Mouse (Mus musculus) layer of hippocampus, adult 8-10 months (tissue): Measurements from ENCODE around the gene Asic2. TPM values are rescaled to one million over a fixed set of nuclear protein-coding genes. Genes with fewer than 3 reads are reported as not detected.

Experiments
- DNase-seq, 2 experiments: peaks; one replicate each; pipeline ENCODE4 v3.0.0; 2022; ENCODE audit warnings: low spot score in 2 of 2
- total RNA-seq, 4 experiments: library from RNA; stranded (reverse); gene quantifications; 2 replicates each; pipeline ENCODE4 v1.2.4; 2022

Gene Asic2
- total RNA-seq, 4 experiments from 2014 or later = 53.7 to 58.2 (median 54.8) TPM

DNA sequence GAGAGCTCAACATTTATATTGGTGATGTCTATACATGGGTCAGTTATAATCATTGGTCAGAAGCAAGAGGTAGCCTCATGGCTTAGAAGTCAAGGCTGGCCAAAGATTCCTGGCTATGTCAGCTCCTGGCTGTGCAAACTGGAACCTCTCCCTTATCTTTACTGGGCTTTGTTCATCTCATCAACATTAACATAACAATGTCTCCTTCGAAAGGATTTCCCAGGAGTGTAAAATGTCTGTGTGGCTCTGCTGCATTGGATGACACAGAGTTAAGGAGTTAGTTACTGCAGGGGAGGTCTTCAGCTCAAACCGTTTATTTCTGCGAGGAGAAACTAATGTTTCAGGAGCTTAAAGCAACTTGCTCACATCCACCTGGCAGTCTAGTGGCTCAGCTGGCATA, 926.6 kb downstream of the Asic2 start:
- DNase-seq = no peak

GRCm38 (mm10) chr11:81039976-81040375, 928.3 kb downstream of the Asic2 start:
- DNase-seq = no peak

DNA sequence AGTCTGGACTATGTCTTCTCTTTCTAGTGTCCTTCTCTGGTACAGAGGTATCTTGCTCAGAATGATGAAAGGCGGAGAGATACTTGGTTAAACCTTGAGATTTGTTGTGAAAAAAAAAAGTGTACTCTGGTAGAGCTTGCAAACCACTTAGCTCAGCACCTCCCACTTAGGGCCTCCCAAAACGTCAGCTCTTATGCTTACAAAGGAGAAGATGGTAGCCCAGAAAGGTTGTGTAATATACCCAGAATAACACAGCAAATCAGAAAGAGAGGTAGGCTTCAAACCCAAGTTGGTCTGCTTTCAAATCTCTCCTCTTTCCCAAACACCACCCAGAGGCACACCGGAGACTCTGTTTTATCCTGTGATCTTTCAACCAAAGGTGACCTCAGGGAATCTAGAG, 936.1 kb downstream of the Asic2 start:
- DNase-seq = no peak

GRCm38 (mm10) chr11:81014776-81015175, 953.5 kb downstream of the Asic2 start:
- peak in 1 of 2 experiments; percentile 29 for DNase-seq

DNA sequence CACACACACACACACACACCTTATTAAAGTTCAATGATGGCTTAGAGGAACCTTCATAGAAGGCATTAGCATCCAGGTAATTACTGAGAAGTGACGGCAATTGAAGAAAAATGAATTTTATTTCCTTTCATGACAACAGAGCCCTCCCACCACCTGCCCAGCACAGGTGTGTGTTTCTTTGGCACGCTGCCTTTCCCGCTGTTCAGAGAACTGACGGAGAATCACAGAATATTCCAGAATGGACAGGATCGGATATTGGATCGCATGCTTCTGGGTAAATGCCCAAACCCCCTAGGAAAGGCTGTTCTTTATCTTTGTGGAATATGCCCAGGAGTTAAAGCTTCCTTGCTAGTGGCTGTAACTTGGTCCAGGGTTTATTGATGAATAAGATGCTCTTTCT, 954.8 kb downstream of the Asic2 start:
- no peak for DNase-seq

- peak in 1 of 2 experiments; percentile 14 for DNase-seq
These were observed 957.5 kb downstream of the Asic2 start for GRCm38 (mm10) chr11:81010766-81011165.

DNA sequence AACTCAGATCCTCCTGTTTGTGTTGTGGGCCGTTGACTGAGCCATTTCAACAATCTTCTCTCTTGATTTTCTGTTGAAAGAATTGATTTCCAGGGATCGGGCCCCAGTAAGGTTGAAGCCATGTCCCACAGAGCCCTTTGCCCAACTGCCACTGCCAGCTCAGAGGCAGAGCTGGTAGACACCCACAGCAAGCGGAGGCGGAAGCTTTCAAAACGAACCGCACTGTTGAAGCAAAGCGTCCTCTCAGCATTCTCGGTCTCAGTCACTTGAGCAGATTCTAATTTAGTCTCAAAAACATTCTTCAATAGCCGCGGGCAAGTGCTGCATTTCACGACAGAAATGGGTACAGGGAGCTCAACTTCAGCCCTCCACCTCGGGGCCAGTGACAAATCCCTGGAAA, 958.9 kb downstream of the Asic2 start:
- DNase-seq = no peak

DNA sequence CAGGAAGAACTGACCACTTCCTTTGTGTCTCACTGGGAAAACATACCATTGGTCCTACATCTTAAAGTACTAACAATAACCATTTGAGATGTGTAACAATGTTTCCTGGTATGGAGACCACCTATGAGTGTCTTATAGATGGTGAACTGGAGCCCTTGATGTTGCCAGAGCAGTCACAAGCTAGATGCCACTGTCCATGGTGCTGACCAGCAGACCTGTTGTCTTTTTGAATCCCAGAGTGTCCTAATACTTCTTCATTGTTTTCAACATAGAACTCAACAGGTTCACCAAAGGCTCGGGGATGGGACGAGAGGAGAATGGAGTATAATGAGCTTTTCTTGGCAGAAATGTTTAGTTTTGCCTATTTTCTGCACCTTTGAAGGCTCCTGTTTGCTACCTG, 962.4 kb downstream of the Asic2 start:
- DNase-seq = no peak

- no peak for DNase-seq
These were observed 965.4 kb downstream of the Asic2 start for GRCm38 (mm10) chr11:81002769-81003430.

DNA sequence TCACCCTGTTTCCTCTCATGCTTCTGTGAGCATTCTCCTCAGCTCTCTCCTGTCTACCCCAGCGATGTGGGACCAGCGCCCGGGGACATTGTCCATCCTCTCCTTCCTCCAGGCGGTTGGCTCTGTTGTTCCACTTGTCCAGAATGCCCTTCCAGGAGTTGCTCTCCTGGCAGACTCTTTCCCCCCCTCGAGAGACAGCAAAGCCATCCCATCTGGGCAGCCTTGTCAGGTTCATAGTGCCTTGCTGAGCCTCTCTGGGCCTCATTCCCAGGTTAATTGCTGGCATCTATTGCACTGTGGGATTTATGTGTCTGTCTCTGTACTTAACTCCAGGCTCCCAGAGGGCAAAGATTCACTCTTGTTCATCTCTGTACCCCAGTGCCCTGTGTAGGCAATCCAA, 972.6 kb downstream of the Asic2 start:
- DNase-seq = no peak

DNA sequence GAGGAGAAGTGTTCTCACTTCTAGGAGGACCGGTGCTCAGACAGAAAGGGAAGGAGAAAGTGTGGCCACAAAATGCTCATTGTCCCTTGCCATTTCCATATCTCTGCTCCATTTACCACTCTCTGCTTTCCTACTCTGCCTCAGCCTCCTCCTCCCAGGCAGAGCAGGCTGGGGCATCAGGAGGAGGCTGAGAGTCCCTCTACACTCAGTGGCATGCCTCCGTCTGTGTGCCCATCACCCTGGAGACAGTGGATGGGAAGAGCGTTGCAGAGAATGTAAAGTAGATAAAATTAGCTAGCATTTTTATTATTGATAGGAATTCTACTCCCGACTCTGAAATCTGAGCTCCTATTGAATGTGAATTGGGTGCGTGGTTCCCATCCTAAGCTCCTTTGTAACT, 984.7 kb downstream of the Asic2 start:
- DNase-seq = no peak

GRCm38 (mm10) chr11:80976239-80976855, 991.9 kb downstream of the Asic2 start:
- DNase-seq = no peak

- DNase-seq = no peak
These were observed 993.6 kb downstream of the Asic2 start for GRCm38 (mm10) chr11:80974616-80975015.

- peak; percentile 66 to 75 for DNase-seq
These were observed 994.3 kb downstream of the Asic2 start for GRCm38 (mm10) chr11:80973976-80974375.

DNA sequence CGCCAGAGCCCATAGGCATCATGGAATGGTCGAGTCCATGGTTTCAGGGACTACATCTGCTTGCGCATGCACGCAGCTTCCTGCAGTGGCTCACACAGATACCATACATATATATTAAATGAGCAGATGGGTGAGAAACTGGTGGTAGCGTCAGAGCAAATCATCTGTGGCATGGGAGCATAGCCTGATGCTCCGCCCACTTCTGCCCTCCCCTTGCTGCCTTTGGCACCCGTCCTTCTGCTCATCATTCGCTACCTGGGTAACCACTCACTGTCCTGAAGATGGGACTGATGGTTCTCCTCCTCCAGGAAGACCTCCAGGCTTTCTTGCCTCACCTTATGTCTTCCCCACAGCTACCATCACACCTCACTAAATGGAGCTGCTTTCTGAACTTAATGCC, 995.0 kb downstream of the Asic2 start:
- DNase-seq = no peak

DNA sequence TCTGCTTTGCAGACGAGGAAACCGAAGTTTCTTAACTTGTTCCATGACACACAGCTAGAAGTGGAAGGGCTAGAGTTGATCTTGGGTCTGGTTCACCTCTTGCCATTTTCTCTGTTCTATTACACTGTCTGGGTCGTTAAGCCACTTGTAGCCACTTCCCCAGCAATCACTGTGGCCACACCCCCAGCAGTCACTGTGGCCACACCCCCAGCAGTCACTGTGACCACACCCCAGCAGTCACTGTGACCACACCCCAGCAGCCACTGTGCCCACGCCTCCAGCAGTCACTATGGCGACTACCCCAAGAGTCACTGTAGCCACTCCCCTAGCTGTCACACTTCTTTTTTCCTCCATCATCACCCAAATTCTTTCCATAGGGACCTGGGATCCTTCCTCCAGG, 1000.7 kb downstream of the Asic2 start:
- no peak for DNase-seq

DNA sequence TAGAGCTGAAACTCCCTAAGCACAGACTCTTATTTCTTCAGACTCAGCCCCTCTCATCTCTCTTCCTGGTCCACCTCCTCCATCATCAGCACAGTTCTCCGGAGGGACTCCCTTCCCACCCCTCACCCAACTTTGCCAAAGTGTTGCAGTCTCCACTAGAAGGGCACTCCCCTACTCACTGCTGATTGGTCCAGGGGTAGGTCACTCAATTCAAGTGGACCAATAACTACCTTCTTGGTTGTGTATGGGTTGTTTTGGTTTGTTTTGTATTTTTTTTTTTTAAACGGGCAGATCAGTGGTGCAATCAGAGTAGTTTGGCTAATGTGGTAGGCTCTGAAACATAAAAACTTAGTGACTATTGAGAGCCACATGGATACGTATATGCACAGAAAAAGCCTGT, 1002.2 kb downstream of the Asic2 start:
- no peak for DNase-seq

DNA sequence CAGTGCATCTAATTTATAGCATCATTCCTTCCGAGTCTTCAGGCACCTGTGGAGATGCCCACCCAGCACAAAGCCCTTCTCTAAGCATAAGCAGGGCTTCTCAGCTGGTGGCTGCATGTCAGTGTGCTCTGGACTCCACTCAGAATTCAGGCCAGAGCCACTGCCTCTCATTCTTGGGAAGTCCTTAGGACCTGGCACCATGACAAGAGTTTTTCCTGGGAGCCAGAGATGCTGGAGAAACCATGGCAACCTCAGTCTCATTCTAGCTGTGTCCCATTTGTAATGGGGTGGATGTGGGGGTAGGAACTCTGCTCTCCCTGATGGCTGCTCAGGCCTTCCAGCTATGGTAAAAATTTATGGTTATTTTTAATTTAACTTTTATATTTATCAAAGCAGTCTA, 1006.9 kb downstream of the Asic2 start:
- peak; percentile 61 to 62 for DNase-seq

DNA sequence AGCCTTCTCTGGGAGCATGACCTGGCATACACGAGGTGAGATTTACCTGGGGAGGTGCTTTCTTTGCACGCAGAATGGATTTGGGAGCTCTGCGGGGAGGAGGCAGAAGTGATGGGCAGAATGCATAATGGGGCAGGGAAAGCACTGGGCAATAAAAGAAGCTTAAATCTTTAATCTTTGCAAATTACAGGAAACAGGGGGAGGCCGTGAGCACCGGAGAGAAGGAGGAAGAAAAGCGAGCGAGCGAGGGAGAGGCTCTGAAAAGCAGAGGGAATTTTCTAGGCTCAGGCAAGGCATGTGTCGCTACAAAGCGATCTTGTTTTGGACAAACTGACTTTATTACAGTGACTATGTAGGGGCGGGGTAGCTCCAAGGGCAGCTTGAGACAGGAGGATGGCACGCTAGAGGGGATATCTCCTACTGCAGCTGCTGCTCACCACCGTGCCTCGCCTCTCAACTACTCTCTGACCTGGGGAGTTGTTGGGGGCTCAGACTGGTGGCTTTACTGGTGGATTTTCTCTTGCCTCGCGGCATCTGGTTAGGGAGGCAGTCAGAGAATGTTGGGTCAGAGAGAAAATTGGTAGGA, 1010.1 kb downstream of the Asic2 start:
- no peak for DNase-seq

DNA sequence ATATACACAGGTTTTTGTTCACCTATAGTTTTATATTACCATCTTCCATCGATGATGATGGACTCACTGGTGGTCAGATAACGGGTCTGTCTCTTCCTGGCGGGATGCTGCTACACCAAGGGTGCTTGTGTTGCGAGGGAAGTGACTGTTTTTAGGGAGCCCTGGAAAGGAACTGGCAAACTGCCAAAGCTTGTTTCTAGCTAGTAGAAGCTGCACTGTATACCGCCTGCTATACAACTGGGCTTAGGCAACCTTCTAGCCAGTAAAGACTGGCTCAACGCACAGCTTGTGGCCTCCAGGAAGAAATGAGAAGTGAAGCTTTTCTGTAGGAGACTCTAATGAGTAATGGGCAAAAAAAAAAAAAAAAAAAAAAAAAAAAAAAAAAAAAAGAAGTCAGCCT, 1012.3 kb downstream of the Asic2 start:
- no peak for DNase-seq

DNA sequence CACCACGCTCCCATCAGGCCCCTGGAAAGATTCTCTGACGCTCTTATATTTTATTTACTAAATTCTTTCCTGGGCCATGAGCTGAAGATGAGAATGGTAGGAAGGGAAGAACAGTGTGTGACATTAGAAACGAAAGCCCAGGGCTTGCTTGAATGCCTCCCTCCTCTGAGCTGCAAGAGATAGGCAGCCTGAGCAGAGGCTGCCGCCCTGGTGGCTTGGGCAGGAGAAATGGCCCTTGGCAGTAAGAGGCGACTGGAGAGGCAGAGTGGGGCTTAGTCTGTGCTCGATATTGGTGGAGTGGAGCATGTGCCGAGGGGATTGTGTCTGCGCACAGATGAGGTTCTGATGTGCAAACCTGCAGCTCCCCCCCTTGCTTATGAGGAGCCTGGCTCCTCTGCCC, 1014.1 kb downstream of the Asic2 start:
- no peak for DNase-seq

DNA sequence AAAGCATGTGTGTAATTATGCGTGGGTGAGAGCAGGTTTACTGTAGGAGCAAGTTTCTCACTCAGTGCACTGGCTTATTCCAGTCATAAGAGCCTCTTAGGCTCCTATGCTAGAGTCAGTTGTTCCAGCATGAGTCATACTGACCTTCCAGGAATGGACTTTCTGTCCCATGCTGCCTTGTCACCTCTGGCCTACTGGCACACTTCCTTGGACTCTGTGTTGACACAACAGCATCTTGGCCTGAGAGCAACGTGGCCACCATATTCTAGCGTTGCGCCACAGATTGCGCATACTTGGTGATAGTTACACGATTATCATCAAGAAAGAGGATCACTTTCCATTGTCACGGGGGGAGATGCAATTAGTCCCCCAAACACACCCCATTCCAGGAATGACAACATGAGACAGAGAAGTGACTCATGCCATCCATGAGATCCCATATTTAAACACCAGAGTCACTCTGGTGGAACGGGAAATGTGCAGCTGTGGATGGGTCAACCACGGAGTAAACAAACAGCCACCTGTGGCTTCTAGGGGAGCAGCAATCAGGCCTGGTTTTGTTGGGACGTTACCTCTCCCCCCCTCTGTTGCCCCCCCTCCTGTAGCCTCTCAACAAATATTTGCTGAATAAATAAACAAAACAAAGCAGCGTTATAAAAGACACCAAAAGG, 1019.1 kb downstream of the Asic2 start:
- DNase-seq = no peak
